Mouse (Mus musculus) urinary bladder, adult 18-20 months (tissue): ENCODE results near the gene Mchr1.
A peak's percentile ranks its signal among the peaks of the same experiment; 100 is the strongest.

Experiments
- DNase-seq, 2 experiments: peaks; one replicate each; pipeline ENCODE4 v3.0.0; 2022; ENCODE audit warnings: low spot score in 2 of 2, mixed read lengths in 2 of 2

The Mchr1 gene

DNA sequence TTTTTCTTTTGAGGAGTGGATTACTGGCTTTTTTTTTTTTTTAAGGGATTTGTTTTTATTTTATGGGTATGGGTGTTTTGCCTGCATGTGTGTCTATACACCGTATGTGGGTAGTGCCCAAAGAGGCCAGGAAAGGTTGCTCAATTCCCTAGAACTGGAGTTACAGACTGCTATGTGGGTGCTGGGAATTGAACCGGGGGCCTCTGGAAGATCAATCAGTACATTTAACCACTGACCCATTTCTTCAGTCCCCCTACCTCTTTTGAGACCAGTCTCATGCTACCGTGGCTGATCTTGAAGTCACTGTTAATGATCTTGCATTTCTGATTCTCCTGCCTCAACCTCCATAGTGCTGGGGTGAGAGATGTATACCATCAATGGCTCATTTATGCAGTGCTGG lies 8.0 kb upstream of the Mchr1 start:
- no peak for DNase-seq

- DNase-seq = no peak
Observed at GRCm38 (mm10) chr15:81228258-81228657, 7.0 kb upstream of the Mchr1 start.

DNA sequence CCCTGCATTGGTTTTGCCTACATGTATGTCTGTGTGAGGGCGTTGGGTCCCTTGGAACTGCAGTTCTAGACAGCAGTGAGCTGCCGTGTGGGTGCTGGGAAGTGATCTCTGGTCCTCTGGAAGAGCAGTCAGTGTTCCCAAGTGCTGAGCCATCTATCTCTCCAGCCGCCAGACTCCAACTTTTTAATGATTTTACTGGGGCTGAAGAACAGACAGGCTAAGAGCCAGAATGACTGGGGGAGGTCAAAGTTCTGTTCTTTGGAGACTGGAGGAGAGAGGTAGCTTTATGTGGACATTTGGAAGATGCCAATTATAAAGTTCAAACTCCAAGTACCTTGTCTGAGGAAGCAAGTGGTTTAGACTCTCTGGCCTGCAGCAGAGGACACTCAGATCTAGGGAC lies 5.5 kb upstream of the Mchr1 start:
- no peak for DNase-seq

DNA sequence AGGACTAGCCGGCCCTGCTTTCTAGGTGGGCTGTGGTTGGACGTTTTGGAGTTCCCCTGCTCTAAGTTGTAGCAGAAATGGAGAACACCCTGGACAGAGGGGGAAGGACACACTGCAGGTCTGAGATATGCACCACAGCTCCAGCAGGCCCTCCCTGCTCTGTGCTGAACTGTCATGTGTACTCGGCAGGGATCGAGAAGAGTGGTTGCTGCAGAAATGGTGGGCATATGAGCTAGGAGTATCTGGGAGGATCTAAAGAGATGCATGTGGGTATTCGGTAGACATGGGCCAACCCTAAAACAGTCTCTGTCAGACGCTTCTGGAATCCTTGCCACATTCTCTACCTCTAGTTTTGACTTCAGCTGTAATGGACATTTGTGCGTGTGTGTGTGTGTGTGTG lies 4.0 kb upstream of the Mchr1 start:
- DNase-seq = no peak

- no peak for DNase-seq
Observed at GRCm38 (mm10) chr15:81236062-81236461, 763 bp downstream of the Mchr1 start.

GRCm38 (mm10) chr15:81237471-81237870 lies 2.2 kb downstream of the Mchr1 start:
- no peak for DNase-seq

DNA sequence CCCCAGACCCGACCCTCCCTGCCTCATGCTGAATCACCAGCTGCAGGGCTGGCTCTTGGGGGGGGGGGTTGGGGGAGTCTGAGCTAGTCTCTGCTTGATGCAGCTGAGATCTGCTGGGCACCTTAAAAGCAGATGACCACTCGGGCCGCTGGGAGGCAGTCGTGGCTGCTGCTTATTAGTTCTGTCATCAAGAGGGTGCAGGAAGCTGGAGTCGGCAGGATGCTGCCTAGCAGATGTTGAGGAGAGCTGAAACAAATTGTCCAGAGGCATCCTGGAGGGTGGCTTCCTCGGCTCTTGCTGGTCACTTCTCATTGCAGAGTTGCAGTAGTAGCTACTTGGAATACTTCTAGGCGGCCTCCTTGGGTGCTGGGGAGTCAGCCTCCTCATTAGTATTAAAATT lies 4.0 kb downstream of the Mchr1 start:
- DNase-seq = no peak

DNA sequence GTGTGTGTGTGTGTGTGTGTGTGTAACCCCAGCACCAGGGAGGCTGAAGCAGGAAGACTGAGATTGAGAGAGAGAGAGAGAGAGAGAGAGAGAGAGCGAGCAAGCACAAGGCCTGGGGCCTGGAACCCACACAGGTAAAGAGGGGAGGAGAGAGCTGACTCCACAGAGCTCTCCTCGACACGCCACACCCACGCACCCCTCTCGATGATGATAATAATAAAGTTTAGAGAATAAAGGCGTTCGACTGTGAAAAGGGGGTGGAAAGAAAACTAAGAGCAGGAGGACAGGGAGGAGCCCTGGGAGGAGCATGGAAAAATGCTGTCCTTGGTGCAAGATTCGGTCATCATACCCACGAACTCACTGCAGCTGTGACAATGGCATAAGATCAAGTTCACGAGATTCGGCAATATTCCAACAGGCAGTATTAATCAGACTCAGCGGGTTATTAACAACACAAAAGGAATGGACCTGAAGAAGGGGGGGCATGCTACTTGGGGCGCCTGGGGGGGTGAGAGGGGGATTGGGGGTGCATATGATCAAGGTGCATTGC lies 4.6 kb downstream of the Mchr1 start:
- no peak for DNase-seq

DNA sequence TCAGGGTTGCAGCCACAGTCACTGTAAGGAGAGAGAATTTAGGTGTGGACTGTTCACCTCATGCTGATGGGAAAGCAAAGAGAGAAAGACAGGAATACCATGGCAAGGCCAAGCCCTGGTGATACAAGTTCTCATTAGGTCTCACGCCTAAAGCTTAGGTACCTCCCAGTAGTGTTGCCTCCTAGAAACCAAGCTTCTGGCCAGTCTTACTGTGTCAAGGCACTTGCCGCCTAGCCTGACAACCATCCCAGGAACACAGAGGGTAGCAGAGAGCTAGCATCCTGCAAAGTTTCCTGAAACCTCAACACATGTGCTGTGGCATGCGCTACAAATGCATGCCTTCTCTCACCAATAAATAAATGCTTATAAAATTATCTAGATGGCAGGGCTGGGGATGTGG lies 11.6 kb downstream of the Mchr1 start:
- DNase-seq = no peak

DNA sequence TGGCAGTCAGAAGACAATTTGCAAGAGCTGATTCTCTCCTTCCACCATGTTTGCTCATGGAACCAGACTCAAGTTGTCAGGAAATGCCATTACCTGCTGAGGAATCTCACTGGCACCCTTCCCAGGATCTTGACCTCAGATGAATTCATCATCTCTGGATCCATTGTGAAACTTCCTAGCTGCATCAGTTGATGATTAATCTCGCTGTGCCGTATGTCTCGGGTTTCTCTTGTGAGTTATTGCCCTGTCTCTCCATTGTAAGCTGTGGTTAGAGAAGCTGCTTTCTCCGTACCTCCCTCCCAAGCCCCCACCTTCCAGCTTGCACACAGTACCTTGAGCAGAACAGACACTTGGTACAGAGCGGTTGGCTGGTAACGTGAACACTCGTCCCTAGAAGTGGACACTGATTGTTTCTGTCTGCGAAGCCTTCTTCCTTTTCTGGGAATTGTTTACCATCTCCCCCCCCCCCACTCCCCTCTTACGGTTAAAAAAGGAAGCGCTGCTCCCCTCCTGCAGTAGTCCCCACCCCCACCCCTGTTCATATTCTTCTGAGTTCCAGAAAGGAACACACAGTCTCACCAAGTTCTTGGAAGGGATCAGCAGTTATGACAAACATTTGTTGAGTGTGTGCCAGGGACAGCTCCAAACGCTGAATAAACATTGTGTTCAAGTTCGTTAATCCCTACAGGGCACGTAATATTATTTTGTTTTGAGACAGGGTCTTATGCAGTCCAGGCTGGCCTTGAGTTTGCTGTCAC lies 12.5 kb downstream of the Mchr1 start:
- DNase-seq = peak in 1 of 2 experiments; percentile 48

DNA sequence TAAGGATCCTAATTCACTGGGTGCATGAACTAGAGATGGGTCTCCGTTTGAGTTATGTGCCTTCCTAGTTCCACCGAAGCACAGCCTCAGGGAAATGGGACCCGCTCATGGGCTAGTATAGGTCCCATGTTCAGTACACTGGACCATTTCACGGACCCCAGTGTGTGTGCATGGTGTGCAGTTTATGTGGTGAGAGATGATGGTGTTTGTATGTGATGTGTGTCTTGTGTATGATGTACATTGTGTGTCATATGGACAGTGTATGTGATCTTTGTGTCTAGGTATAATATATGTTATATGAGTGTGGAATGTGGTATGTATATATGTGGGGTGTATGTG lies 13.0 kb downstream of the Mchr1 start:
- DNase-seq = no peak

DNA sequence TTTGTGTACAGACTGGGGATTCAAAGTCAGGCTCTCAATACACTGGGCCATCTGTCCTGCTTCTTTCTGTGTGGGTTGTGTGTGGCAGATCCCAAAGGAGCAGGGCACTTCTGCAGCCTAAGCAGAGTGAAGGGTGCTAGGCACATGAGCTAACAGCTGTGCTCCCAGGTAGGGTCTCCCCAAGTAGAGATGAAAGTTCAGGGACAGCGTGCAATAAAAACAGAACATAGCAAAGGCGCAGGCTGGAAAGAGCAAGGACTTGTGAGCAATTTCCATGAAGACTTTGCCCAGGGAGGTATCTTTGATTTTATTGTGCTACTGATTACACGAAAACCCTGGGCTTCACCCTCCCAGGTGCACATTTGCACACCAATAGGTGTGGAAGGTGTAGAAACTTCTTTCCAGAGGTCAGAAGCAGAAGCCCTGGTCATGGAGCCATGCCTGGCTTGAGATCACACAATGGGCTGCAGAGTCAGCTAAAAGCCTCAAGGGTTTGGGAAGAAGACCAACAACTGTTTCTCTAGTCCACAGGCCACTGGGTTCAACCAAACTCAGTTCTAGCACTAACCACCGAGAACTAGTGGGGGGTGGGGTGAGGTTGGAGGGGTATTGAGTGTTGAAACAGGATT lies 13.8 kb downstream of the Mchr1 start:
- no peak for DNase-seq

DNA sequence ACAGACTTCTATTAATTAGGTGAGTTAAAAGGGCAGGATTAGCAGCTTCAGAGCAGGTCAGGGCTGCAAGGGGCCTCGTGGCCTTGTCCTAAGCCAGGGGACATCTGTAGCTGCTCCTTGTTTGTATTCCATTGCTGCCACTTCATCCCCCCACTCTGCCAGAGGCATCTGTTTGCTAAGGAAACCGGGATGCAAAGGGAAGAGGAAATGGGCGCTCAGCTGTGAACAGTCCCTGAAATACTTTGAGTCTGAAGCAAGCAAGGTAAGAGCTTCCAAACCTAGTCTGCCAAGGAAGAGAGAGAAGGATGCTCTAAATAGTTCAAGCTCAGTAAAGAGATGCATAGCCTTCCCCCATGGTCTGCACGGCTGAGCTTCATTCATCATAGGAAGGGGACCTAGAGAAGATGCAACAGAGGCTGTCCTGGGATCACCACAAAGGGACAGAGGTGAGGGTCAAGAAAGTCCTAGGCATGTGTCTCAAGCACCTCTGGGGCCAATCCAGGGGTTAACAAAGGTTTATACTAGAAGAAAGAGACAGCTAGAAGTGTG lies 17.4 kb downstream of the Mchr1 start:
- no peak for DNase-seq

DNA sequence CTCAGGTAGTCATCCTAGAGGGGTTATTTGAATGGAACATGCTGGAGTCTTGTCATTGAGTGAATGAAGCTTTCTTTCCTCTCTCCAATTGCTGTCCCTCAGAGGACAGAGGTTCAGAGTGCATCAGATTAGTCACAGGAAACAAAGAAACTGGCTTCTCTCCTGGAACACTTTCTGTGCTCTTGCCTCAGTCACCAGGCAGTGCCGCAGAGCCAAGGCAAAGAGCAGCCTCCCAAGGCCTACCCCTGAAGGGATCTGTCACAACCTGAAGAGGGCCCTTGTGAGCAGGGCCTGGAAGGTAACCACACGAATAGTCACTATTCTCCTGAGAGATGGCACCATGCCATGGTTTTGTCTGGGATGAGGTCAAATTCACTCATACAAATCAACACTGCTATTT lies 18.3 kb downstream of the Mchr1 start:
- DNase-seq = no peak

- DNase-seq = no peak
Observed at GRCm38 (mm10) chr15:81254113-81254640, 18.9 kb downstream of the Mchr1 start.

GRCm38 (mm10) chr15:81255063-81255462 lies 19.8 kb downstream of the Mchr1 start:
- DNase-seq = no peak

- DNase-seq = no peak
Observed at GRCm38 (mm10) chr15:81258296-81258695, 23.0 kb downstream of the Mchr1 start.

GRCm38 (mm10) chr15:81259304-81259703 lies 24.0 kb downstream of the Mchr1 start:
- DNase-seq = no peak

DNA sequence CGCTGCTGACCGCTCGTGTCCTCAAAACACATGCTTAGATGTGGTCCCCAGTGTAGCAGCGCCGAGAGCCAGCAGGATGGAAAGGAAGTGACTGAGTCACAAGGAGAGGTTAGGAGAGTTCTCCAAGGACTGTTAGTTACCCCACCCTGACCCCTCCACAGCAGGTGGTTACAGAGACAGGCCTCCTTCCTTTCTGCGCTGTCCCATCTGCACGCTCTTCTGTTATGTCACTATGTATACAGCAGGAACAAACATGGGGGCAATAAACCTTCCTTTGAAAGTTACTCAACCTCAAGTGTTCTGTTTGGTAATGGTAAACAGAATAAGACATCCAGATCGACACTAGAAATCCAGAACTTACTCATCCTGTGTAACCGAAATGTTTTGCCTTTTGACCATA lies 24.9 kb downstream of the Mchr1 start:
- DNase-seq = no peak

DNA sequence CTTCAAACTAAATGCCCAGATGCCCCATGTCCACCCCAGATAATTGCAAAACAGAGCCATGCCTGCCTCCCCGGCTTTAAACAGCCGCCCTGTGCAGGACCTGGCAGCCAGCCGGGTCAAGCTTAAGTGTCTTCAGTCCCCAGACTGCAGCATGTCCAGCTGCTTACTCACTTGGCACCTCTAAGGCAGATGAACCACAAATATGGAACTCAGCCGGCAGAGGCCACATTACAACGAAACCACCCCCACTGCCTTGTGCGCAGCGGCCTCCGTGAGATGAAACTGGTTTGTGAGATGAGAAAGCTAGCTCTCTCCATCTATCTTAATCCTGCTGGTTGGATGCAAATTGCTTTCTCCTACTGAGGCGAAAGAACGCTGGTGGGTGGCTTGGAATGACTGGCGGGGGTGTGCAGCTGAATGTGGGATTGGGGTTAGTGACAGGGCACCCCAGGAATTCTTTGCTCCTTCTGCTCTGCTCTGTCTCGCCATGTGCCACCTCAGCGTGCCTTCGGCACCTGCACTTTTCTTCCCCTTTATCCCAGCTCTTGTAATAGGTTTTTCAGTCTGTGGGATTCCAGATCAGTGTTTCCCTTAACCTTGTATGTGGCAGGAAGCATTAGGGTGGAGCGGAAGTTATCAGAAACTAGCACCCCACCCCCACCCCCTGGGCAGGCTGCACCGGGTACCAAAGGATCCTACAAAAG lies 29.2 kb downstream of the Mchr1 start:
- peak in 1 of 2 experiments; percentile 60 for DNase-seq

DNA sequence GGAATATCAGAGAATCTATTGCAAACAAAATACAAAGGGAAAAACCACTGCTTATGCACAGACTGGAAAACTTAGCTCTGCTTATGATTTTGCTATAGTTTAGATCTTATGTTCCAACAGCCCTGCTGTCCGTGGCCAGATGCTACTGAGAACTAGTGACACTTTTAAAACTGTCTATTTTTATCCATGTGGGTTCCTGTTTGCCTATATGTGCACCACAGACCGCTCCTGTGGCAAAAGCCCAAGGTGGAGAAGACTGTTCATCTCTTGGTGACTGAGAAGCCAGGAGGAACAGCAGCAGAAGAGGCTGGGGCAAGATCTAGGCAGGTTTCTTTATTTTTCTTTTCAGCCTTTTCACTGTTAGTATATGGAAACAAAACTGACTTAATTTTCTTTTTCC lies 32.1 kb downstream of the Mchr1 start:
- DNase-seq = no peak
